37 mouse cellular contexts compared by ENCODE assay signal in the genomic region with DNA sequence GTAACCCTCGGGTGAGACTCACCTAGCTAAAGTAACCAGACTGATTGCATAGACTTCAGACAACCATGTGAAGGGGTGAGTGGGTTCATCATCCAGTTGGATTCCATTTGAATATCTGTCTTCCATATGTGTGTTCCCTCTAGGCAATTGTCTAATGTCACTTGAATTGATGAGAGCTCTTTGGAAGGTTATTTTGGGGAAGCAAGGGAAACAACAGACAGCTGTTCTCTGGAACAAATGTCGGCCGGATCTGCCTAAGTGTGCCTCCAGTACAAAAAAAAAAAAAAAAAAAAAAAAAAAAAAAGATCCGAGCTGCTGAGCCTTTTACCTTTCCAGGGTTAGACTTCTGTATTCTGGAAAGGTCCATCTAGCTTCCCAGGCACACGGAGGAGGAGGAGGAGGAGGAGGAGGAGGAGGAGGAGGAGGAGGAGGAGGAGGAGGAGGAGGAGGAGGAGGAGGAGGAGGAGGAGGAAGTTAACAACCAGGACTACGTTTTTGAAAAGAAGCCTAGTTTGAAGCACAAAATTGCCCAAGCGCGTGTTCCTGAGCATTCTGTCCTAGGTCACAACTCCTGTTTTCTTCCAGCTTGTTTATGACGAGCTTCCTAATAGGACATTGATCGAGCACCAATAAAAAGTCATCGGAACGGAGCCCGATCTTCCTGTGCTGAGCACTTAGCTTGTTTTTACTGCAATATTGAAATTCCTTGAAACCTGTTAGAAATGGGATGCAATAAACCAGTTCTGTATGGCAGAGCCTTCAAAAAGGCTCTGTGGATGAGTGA. TPM values are rescaled to one million over a fixed set of nuclear protein-coding genes. Genes with fewer than 3 reads are reported as not detected.
A peak's percentile ranks its signal among the peaks of the same experiment; 100 is the strongest.
DNase-seq lines count a peak whose midpoint lies in the region; ATAC-seq and TF ChIP-seq lines count a peak whose summit lies in the region.
"Had no signal": no experiment of that assay in that cellular context is flagged by ENCODE, and none has a peak within 500 bp of the region (broad histone marks: within the 10 kb centered on the region; RNA-seq: fewer than 3 reads in every experiment).

No protein-coding gene starts in this region.

- intact Hi-C loops in gastrocnemius, adult 2 months (cut with DNase I), result no loop called here
- intact Hi-C loops in gastrocnemius, postnatal 14 days (cut with DNase I; ENCODE audit: low total_unique reads), result no loop called here

- no peak for TF ChIP-seq POLR2A in CH12.LX (IDR thresholded peaks at IDR 0.05; ENCODE audit: low read depth, low read length)

- no peaks in the 10 kb centered on the region for H3K4me1 ChIP-seq in lung, postnatal 0 days (ENCODE audit: insufficient read depth, low read depth, low read length)
- H3K4me1 ChIP-seq in CH12.LX (ENCODE audit: control insufficient read depth in 1 of 2, insufficient read depth in 2 of 2), result no peaks in the 10 kb centered on the region
- peaks cover 3 to 4% of the 10 kb centered on the region in 2 experiments; a peak in 1 of 4 replicates for H3K4me1 ChIP-seq in ES-E14 (ENCODE audit: control insufficient read depth in 2 of 2, insufficient read depth in 2 of 2, low read length in 2 of 2, poor library complexity in 1 of 2)
- peaks cover 18% of the 10 kb centered on the region for H3K4me1 ChIP-seq in forebrain, embryonic 15.5 days
- H3K4me1 ChIP-seq: embryonic facial prominence, embryonic 13.5 days; heart, embryonic 12.5 days; heart, embryonic 15.5 days had no signal

- no peaks in the 10 kb centered on the region for H3K36me3 ChIP-seq in lung, postnatal 0 days (ENCODE audit: insufficient read depth, low read length)
- H3K36me3 ChIP-seq in CH12.LX (replicated peaks in 1 of 2; ENCODE audit: control insufficient read depth in 1 of 2, insufficient read depth in 1 of 2, low read length in 1 of 2), result no peaks in the 10 kb centered on the region
- no peaks in the 10 kb centered on the region for H3K36me3 ChIP-seq in ES-E14 (ENCODE audit: control insufficient read depth, insufficient read depth, low read length, poor library complexity, severe bottlenecking)
- no peaks in the 10 kb centered on the region for H3K36me3 ChIP-seq in forebrain, embryonic 15.5 days
- H3K36me3 ChIP-seq: embryonic facial prominence, embryonic 10.5 days; embryonic facial prominence, embryonic 13.5 days; forebrain, embryonic 12.5 days; G1E; heart, embryonic 12.5 days; heart, embryonic 15.5 days had no signal

- in situ Hi-C loops in CH12.LX (cut with MboI; ENCODE audit: low pct_ligation_motif_present, low pct_unique_long_range_greater_than_20kb, low sequenced_read_pairs), result no loop called here
- in situ Hi-C loops in ES-E14 (cut with MboI; ENCODE audit: low sequenced_read_pairs in 2 of 2, unreplicated experiment in 2 of 2), result no loop called here

- peak; percentile 73 for DNase-seq in lung, postnatal 0 days (ENCODE audit: low spot score)
- DNase-seq in lung, postnatal 4 days, result no peak
- DNase-seq in CH12.LX (ENCODE audit: extremely low read depth) (no peak), ES-E14 (ENCODE audit: low read depth, low spot score) (no peak)
- peak; percentile 24 for DNase-seq in lung, postnatal 25 days (ENCODE audit: low spot score)
- no peak for DNase-seq in gastrocnemius, adult 2 months
- no peak for DNase-seq in gastrocnemius, postnatal 14 days
- DNase-seq: adrenal gland, postnatal 10 days; adrenal gland, postnatal 36 days; cerebellum, adult 11 months; cerebellum, adult 2 months; cerebellum, adult 9-11 months; cerebellum, postnatal 25 days; embryo, embryonic 11 days; gastrocnemius, postnatal 25 days; heart, adult 18-20 months; heart, postnatal 10 days; heart, postnatal 4 days had no signal

- TF ChIP-seq RAD21 in CH12.LX (IDR thresholded peaks at IDR 0.05; ENCODE audit: low read depth, low read length), result no peak

- TF ChIP-seq EP300 in lung, postnatal 0 days (IDR thresholded peaks at IDR 0.05), result no peak
- no peak for TF ChIP-seq EP300 in CH12.LX (IDR thresholded peaks at IDR 0.05; ENCODE audit: low read length)

- no peaks in the 10 kb centered on the region for H3K9me3 ChIP-seq in lung, postnatal 0 days (ENCODE audit: low read length)
- H3K9me3 ChIP-seq in CH12.LX (replicated peaks; ENCODE audit: low read length) (no peaks in the 10 kb centered on the region), ES-E14 (ENCODE audit: control insufficient read depth, insufficient read depth, low read depth, low read length) (no peaks in the 10 kb centered on the region)
- no peaks in the 10 kb centered on the region for H3K9me3 ChIP-seq in forebrain, embryonic 15.5 days
- H3K9me3 ChIP-seq: embryonic facial prominence, embryonic 10.5 days; embryonic facial prominence, embryonic 13.5 days; forebrain, embryonic 12.5 days; G1E; heart, embryonic 12.5 days; heart, embryonic 15.5 days had no signal

- dilution Hi-C loops in CH12.LX (cut with MboI; ENCODE audit: extremely low pct_ligation_motif_present, extremely low pct_unique_long_range_greater_than_20kb, low sequenced_read_pairs), result no loop called here

- no peak overlapping the region for H3K4me3 ChIP-seq in lung, postnatal 0 days (ENCODE audit: low read depth, low read length)
- H3K4me3 ChIP-seq in CH12.LX (replicated peaks in 1 of 3; ENCODE audit: low read depth in 2 of 3, low read length in 2 of 3, poor library complexity in 1 of 3), result no peak overlapping the region
- H3K4me3 ChIP-seq in ES-E14 (ENCODE audit: insufficient read depth in 1 of 2, low read depth in 1 of 2, low read length in 2 of 2, poor library complexity in 1 of 2, severe bottlenecking in 1 of 2), result no peak overlapping the region
- no peak overlapping the region for H3K4me3 ChIP-seq in gastrocnemius, adult 2 months
- H3K4me3 ChIP-seq in forebrain, embryonic 15.5 days, result no peak overlapping the region
- H3K4me3 ChIP-seq: embryonic facial prominence, embryonic 10.5 days; embryonic facial prominence, embryonic 13.5 days; erythroblast, embryonic 14.5 days; forebrain, embryonic 12.5 days; heart, embryonic 12.5 days; heart, embryonic 15.5 days had no signal

- no peaks in the 10 kb centered on the region for H3K79me2 ChIP-seq in CH12.LX (replicated peaks; ENCODE audit: control insufficient read depth, extremely low read depth, insufficient read depth, poor library complexity, severe bottlenecking)

- peak; percentile 57 for ATAC-seq in lung, postnatal 0 days
- ATAC-seq in forebrain, embryonic 15.5 days (replicated peaks), result no peak
- ATAC-seq: CD4-positive, CD25-positive, alpha-beta regulatory T cell, adult 4 months; forebrain, embryonic 16.5 days; hindbrain, postnatal 0 days; Patski had no signal

- no peak overlapping the region for H3K4me2 ChIP-seq in lung, postnatal 0 days (replicated peaks; ENCODE audit: low read depth, low read length)
- no peak overlapping the region for H3K4me2 ChIP-seq in CH12.LX (ENCODE audit: insufficient read depth, low read depth, poor library complexity, severe bottlenecking)
- H3K4me2 ChIP-seq in forebrain, embryonic 15.5 days (replicated peaks), result no peak overlapping the region
- H3K4me2 ChIP-seq: embryonic facial prominence, embryonic 13.5 days; forebrain, embryonic 12.5 days; heart, embryonic 12.5 days; heart, embryonic 15.5 days; hindbrain, embryonic 14.5 days had no signal

- 67% methylated on average over 12 of the region's 13 CpGs for WGBS in lung, postnatal 0 days
- WGBS in forebrain, embryonic 15.5 days, result 86% methylated on average over 12 of the region's 13 CpGs

- no peak overlapping the region for H3K27ac ChIP-seq in lung, postnatal 0 days (ENCODE audit: low read length)
- no peak overlapping the region for H3K27ac ChIP-seq in CH12.LX (ENCODE audit: insufficient read depth, low read depth)
- no peak overlapping the region for H3K27ac ChIP-seq in ES-E14 (ENCODE audit: insufficient read depth, low read depth, low read length, poor library complexity, severe bottlenecking)
- no peak overlapping the region for H3K27ac ChIP-seq in gastrocnemius, adult 2 months
- no peak overlapping the region for H3K27ac ChIP-seq in forebrain, embryonic 15.5 days (replicated peaks)
- H3K27ac ChIP-seq: embryonic facial prominence, embryonic 10.5 days; embryonic facial prominence, embryonic 13.5 days; forebrain, embryonic 12.5 days; heart, embryonic 15.5 days; hindbrain, embryonic 14.5 days; hindbrain, postnatal 0 days had no signal

- no peak for TF ChIP-seq CTCF in lung, postnatal 0 days (IDR thresholded peaks at IDR 0.05)
- no peak for TF ChIP-seq CTCF in CH12.LX (conservative IDR thresholded peaks at IDR 0.05 in 1 of 2, IDR thresholded peaks at IDR 0.05 in 1 of 2; ENCODE audit: low read depth in 2 of 2, low read length in 2 of 2)
- no peak for TF ChIP-seq CTCF in gastrocnemius, adult 2 months (IDR thresholded peaks at IDR 0.05)

- H3K9ac ChIP-seq in lung, postnatal 0 days (replicated peaks; ENCODE audit: low read depth), result no peak overlapping the region
- H3K9ac ChIP-seq in CH12.LX (ENCODE audit: insufficient read depth, low read depth) (no peak overlapping the region), ES-E14 (ENCODE audit: insufficient read depth, low read depth, low read length, poor library complexity, severe bottlenecking) (no peak overlapping the region)
- H3K9ac ChIP-seq in forebrain, embryonic 15.5 days (replicated peaks), result no peak overlapping the region
- H3K9ac ChIP-seq: embryonic facial prominence, embryonic 13.5 days; forebrain, embryonic 12.5 days; heart, embryonic 12.5 days; heart, embryonic 15.5 days; hindbrain, embryonic 14.5 days had no signal

- no peaks in the 10 kb centered on the region for H3K27me3 ChIP-seq in lung, postnatal 0 days (replicated peaks; ENCODE audit: insufficient read depth, low read length)
- peaks cover 28% of the 10 kb centered on the region for H3K27me3 ChIP-seq in CH12.LX (replicated peaks)
- no peaks in the 10 kb centered on the region for H3K27me3 ChIP-seq in forebrain, embryonic 15.5 days
- H3K27me3 ChIP-seq: embryonic facial prominence, embryonic 13.5 days; forebrain, embryonic 12.5 days; Patski had no signal

RNA-seq across cellular contexts. Expression of gene Gm10188, which starts 3.1 kb away (rescaled TPM):
- polyA plus RNA-seq in lung, postnatal 0 days (2015; fragmentation: Nextera tagmentation; extraction: Ambion mirVana), result not detected in 2 replicates
- total RNA-seq in CH12.LX (2012; rRNA removed) (not detected in 2 replicates), CH12.LX (2014; rRNA removed) (not detected in 2 replicates), ES-E14 (2012; rRNA removed) (0.37 TPM in 1 of 2 replicates, not detected in the other)
- not detected in 2 replicates for polyA plus RNA-seq in CH12.LX (2012; ENCODE audit: insufficient read length, low read depth)
- not detected for total RNA-seq in gastrocnemius, adult 2 months (2021)
- not detected for total RNA-seq in gastrocnemius, postnatal 14 days (2021)
- 0.56 and 0.60 TPM in 2 replicates for polyA plus RNA-seq in forebrain, embryonic 15.5 days (2015; fragmentation: Nextera tagmentation; extraction: Ambion mirVana)
- total RNA-seq: adrenal gland, adult 18-20 months; adrenal gland, postnatal 10 days; adrenal gland, postnatal 36 days; G1E; gastrocnemius, adult 18-20 months; gastrocnemius, postnatal 25 days; heart, adult 18-20 months; heart, postnatal 10 days; heart, postnatal 4 days; hindbrain, postnatal 0 days had no signal
- polyA plus RNA-seq: C2C12; CD4-positive, CD25-positive, alpha-beta regulatory T cell, adult 4 months; cerebellum, adult 2 months; cortical plate, adult 2 months; embryonic facial prominence, embryonic 10.5 days; embryonic facial prominence, embryonic 13.5 days; erythroblast, embryonic 14.5 days; G1E; gonadal fat pad, adult 2 months; heart, embryonic 12.5 days; heart, embryonic 15.5 days; hindbrain, embryonic 11.5 days had no signal

RNA-seq across cellular contexts. Expression of gene AC124108.1, which starts 35.2 kb away (rescaled TPM):
- not detected in 2 replicates for polyA plus RNA-seq in lung, postnatal 0 days (2015; fragmentation: Nextera tagmentation; extraction: Ambion mirVana)
- not detected in 2 replicates for total RNA-seq in CH12.LX (2012; rRNA removed)
- total RNA-seq in CH12.LX (2014; rRNA removed), result not detected in 2 replicates
- polyA plus RNA-seq in CH12.LX (2012; ENCODE audit: insufficient read length, low read depth), result not detected in 2 replicates
- total RNA-seq in ES-E14 (2012; rRNA removed), result 5.0 and 6.5 TPM in 2 replicates
- total RNA-seq in gastrocnemius, adult 2 months (2021), result not detected
- not detected for total RNA-seq in gastrocnemius, postnatal 14 days (2021)
- 2.5 and 2.8 TPM in 2 replicates for polyA plus RNA-seq in forebrain, embryonic 15.5 days (2015; fragmentation: Nextera tagmentation; extraction: Ambion mirVana)
- total RNA-seq: adrenal gland, adult 18-20 months; gastrocnemius, adult 18-20 months; gastrocnemius, postnatal 25 days; heart, postnatal 10 days; heart, postnatal 4 days had no signal
- polyA plus RNA-seq: CD4-positive, CD25-positive, alpha-beta regulatory T cell, adult 4 months; erythroblast, embryonic 14.5 days; G1E; heart, embryonic 12.5 days; heart, embryonic 15.5 days had no signal

RNA-seq across cellular contexts. Expression of gene Lemd1, which starts 35.3 kb away (rescaled TPM):
- polyA plus RNA-seq in lung, postnatal 0 days (2015; fragmentation: Nextera tagmentation; extraction: Ambion mirVana), result 0.79 TPM in 1 of 2 replicates, not detected in the other
- not detected in 2 replicates for total RNA-seq in CH12.LX (2012; rRNA removed)
- not detected in 2 replicates for total RNA-seq in CH12.LX (2014; rRNA removed)
- polyA plus RNA-seq in CH12.LX (2012; ENCODE audit: insufficient read length, low read depth), result not detected in 2 replicates
- total RNA-seq in ES-E14 (2012; rRNA removed), result 3.9 and 4.3 TPM in 2 replicates
- not detected for total RNA-seq in gastrocnemius, adult 2 months (2021)
- total RNA-seq in gastrocnemius, postnatal 14 days (2021), result not detected
- 13.9 and 16.2 TPM in 2 replicates for polyA plus RNA-seq in forebrain, embryonic 15.5 days (2015; fragmentation: Nextera tagmentation; extraction: Ambion mirVana)
- total RNA-seq: gastrocnemius, adult 18-20 months; gastrocnemius, postnatal 25 days; heart, adult 18-20 months; heart, postnatal 10 days; heart, postnatal 4 days had no signal
- polyA plus RNA-seq: CD4-positive, CD25-positive, alpha-beta regulatory T cell, adult 4 months; erythroblast, embryonic 14.5 days; G1E; heart, embryonic 12.5 days; heart, embryonic 15.5 days had no signal

Comparison
In these comparisons a context has a peak if more than half of its experiments do, and no peak if none do; other contexts are left out.
1. DNase-seq: peak in lung, postnatal 0 days (single experiment) and lung, postnatal 25 days (single experiment); none in lung, postnatal 4 days (0 of 2), CH12.LX (single experiment), ES-E14 (single experiment), gastrocnemius, adult 2 months (single experiment) and gastrocnemius, postnatal 14 days (single experiment).